Mouse (Mus musculus) hindbrain, embryonic 11.5 days (tissue): ENCODE measurements around the gene Secisbp2l. TPM values are rescaled to one million over a fixed set of nuclear protein-coding genes. Genes with fewer than 3 reads are reported as not detected.

Experiments used
- ATAC-seq: fragments of 200-750 bp; cut with Nextera tagmentation; 2 replicates; pipeline ENCODE4 v1.8.0; 2017; ENCODE audit warnings: mild to moderate bottlenecking, moderate TSS enrichment, moderate library complexity; ENCODE audit not compliant: low FRiP score
- DNase-seq: peaks from one replicate; pipeline ENCODE4 v3.0.0-alpha.2; 2015; ENCODE audit warnings: low spot score
- H3K27ac ChIP-seq: fragments of 300-500 bp; sonication (generic); 2 replicates; pipeline ENCODE4 v1.5.1; 2014; ENCODE audit warnings: mild to moderate bottlenecking, low read depth, low read length
- H3K27me3 ChIP-seq: fragments of 300-500 bp; sonication (generic); 2 replicates; pipeline ENCODE4 v1.6.1; 2014; ENCODE audit warnings: mild to moderate bottlenecking, low read length, moderate library complexity, mixed read lengths; ENCODE audit not compliant: control insufficient read depth, insufficient read depth
- H3K36me3 ChIP-seq: fragments of 300-500 bp; sonication (generic); 2 replicates; pipeline ENCODE4 v1.6.1; 2014; ENCODE audit warnings: mild to moderate bottlenecking, low read length, moderate library complexity, mixed read lengths; ENCODE audit not compliant: control insufficient read depth, insufficient read depth
- H3K4me1 ChIP-seq: fragments of 300-500 bp; sonication (generic); replicated peaks from 2 replicates; pipeline ENCODE4 v1.6.1; 2014; ENCODE audit warnings: low read length, mixed read lengths; ENCODE audit not compliant: control insufficient read depth, insufficient read depth
- H3K4me2 ChIP-seq: fragments of 300-500 bp; sonication (generic); replicated peaks from 2 replicates; pipeline ENCODE4 v1.6.1; 2014; ENCODE audit warnings: mild to moderate bottlenecking, low read depth, low read length
- H3K4me3 ChIP-seq: fragments of 300-500 bp; sonication (generic); 2 replicates; pipeline ENCODE4 v1.5.1; 2014; ENCODE audit warnings: low read depth, low read length
- H3K9ac ChIP-seq: fragments of 300-500 bp; sonication (generic); 2 replicates; pipeline ENCODE4 v1.6.1; 2014; ENCODE audit warnings: low read depth, low read length
- H3K9me3 ChIP-seq: fragments of 300-500 bp; sonication (generic); 2 replicates; pipeline ENCODE4 v1.6.1; 2016; ENCODE audit warnings: low read length; ENCODE audit not compliant: control insufficient read depth
- WGBS: fragments of 180-500 bp; shearing (Covaris S2); extraction: QIAGEN DNeasy Blood & Tissue Kit; methylation state at CpG from one replicate; pipeline ENCODE4 v1.1.7; 2014; 5-methylcytosine and 5-hydroxymethylcytosine counted together
- polyA plus RNA-seq: library from polyadenylated mRNA; unstranded; fragments of >200 nt; fragmentation: Nextera tagmentation; extraction: Ambion mirVana; gene quantifications from 2 replicates; pipeline ENCODE4 v1.2.1, GENCODE M21; 2014

Gene Secisbp2l
- polyA plus RNA-seq, 1 experiment from 2014 or later: 32.4 TPM

- no peak overlapping the region for H3K4me3 ChIP-seq
- no peaks in the 10 kb centered on the region for H3K27me3 ChIP-seq
- H3K36me3 ChIP-seq: no peaks in the 10 kb centered on the region
- H3K4me1 ChIP-seq: no peaks in the 10 kb centered on the region
- no peak for ATAC-seq
- 89% methylated on average over 4 of the region's 4 CpGs for WGBS
- no peaks in the 10 kb centered on the region for H3K9me3 ChIP-seq
- DNase-seq: no peak
- no peak overlapping the region for H3K9ac ChIP-seq
- no peak overlapping the region for H3K27ac ChIP-seq
- no peak overlapping the region for H3K4me2 ChIP-seq
Measured at GRCm38 (mm10) chr2:125790242-125790641, 7.6 kb upstream of the Secisbp2l start.

GRCm38 (mm10) chr2:125789265-125789664 is 6.6 kb upstream of the Secisbp2l start:
- ATAC-seq (no peak), DNase-seq (no peak)
- Histone ChIP-seq H3K4me2 (no peak overlapping the region), H3K27ac (no peak overlapping the region), H3K36me3 (no peaks in the 10 kb centered on the region), H3K27me3 (no peaks in the 10 kb centered on the region), H3K9me3 (no peaks in the 10 kb centered on the region), H3K4me3 (no peak overlapping the region), H3K4me1 (no peaks in the 10 kb centered on the region), H3K9ac (no peak overlapping the region)
- WGBS: 75% methylated on average over 5 of the region's 5 CpGs

- WGBS: 86% methylated on average over 3 of the region's 3 CpGs
- no peaks in the 10 kb centered on the region for H3K4me1 ChIP-seq
- H3K4me2 ChIP-seq: no peak overlapping the region
- no peak overlapping the region for H3K4me3 ChIP-seq
- H3K9me3 ChIP-seq: no peaks in the 10 kb centered on the region
- no peak overlapping the region for H3K27ac ChIP-seq
- ATAC-seq (no peak), DNase-seq (no peak)
- H3K9ac ChIP-seq: no peak overlapping the region
- H3K36me3 ChIP-seq: no peaks in the 10 kb centered on the region
- H3K27me3 ChIP-seq: no peaks in the 10 kb centered on the region
Measured at GRCm38 (mm10) chr2:125788785-125789184, 6.1 kb upstream of the Secisbp2l start.

- Histone ChIP-seq H3K27me3 (no peaks in the 10 kb centered on the region), H3K4me2 (no peak overlapping the region), H3K36me3 (no peaks in the 10 kb centered on the region), H3K27ac (no peak overlapping the region), H3K4me1 (no peaks in the 10 kb centered on the region), H3K9me3 (no peaks in the 10 kb centered on the region), H3K9ac (no peak overlapping the region), H3K4me3 (no peak overlapping the region)
- DNase-seq (no peak), ATAC-seq (no peak)
Measured at GRCm38 (mm10) chr2:125788351-125788750, 5.7 kb upstream of the Secisbp2l start.

- ATAC-seq: no peak
- no peak overlapping the region for H3K27ac ChIP-seq
- 75% methylated on average over 4 of the region's 4 CpGs for WGBS
- H3K9ac ChIP-seq: no peak overlapping the region
- DNase-seq: no peak
- no peaks in the 10 kb centered on the region for H3K4me1 ChIP-seq
- H3K4me3 ChIP-seq: no peak overlapping the region
- H3K27me3 ChIP-seq: no peaks in the 10 kb centered on the region
- H3K9me3 ChIP-seq: no peaks in the 10 kb centered on the region
- H3K36me3 ChIP-seq: no peaks in the 10 kb centered on the region
- no peak overlapping the region for H3K4me2 ChIP-seq
Measured at GRCm38 (mm10) chr2:125785021-125785420, 2.4 kb upstream of the Secisbp2l start.

- H3K27me3 ChIP-seq: no peaks in the 10 kb centered on the region
- no peaks in the 10 kb centered on the region for H3K9me3 ChIP-seq
- H3K4me3 ChIP-seq: no peak overlapping the region
- DNase-seq: no peak
- H3K36me3 ChIP-seq: no peaks in the 10 kb centered on the region
- H3K27ac ChIP-seq: no peak overlapping the region
- no peak for ATAC-seq
- H3K4me1 ChIP-seq: no peaks in the 10 kb centered on the region
- WGBS: 75% methylated on average over 4 of the region's 4 CpGs
- H3K9ac ChIP-seq: no peak overlapping the region
- no peak overlapping the region for H3K4me2 ChIP-seq
Measured at GRCm38 (mm10) chr2:125784392-125784791, 1.7 kb upstream of the Secisbp2l start.

GRCm38 (mm10) chr2:125783868-125784267 is 1.2 kb upstream of the Secisbp2l start:
- no peaks in the 10 kb centered on the region for H3K27me3 ChIP-seq
- no peak overlapping the region for H3K4me3 ChIP-seq
- DNase-seq (peak; percentile 7), ATAC-seq (no peak)
- H3K27ac ChIP-seq: no peak overlapping the region
- no peak overlapping the region for H3K4me2 ChIP-seq
- no peaks in the 10 kb centered on the region for H3K9me3 ChIP-seq
- no peaks in the 10 kb centered on the region for H3K36me3 ChIP-seq
- no peaks in the 10 kb centered on the region for H3K4me1 ChIP-seq
- H3K9ac ChIP-seq: no peak overlapping the region
- 63% methylated on average over 4 of the region's 4 CpGs for WGBS

GRCm38 (mm10) chr2:125781978-125782718 is 522 bp downstream of the Secisbp2l start:
- peak overlapping the region; percentile 52 for H3K4me2 ChIP-seq
- ATAC-seq: peak; percentile 17; the same call in 1 of the 2 replicates
- no peak for DNase-seq
- no peaks in the 10 kb centered on the region for H3K36me3 ChIP-seq
- H3K9ac ChIP-seq: peak overlapping the region; percentile 89
- peak overlapping the region; percentile 74 for H3K4me3 ChIP-seq
- WGBS: 4% methylated on average over 44 of the region's 44 CpGs
- no peaks in the 10 kb centered on the region for H3K9me3 ChIP-seq
- peak overlapping the region; percentile 39 for H3K27ac ChIP-seq
- H3K27me3 ChIP-seq: no peaks in the 10 kb centered on the region
- H3K4me1 ChIP-seq: no peaks in the 10 kb centered on the region

- Histone ChIP-seq H3K27ac (no peak overlapping the region), H3K27me3 (no peaks in the 10 kb centered on the region), H3K4me3 (no peak overlapping the region), H3K36me3 (no peaks in the 10 kb centered on the region), H3K9me3 (no peaks in the 10 kb centered on the region), H3K4me2 (no peak overlapping the region; the same call in 1 of the 2 replicates), H3K9ac (no peak overlapping the region), H3K4me1 (no peaks in the 10 kb centered on the region)
- WGBS: 85% methylated on average over 2 of the region's 2 CpGs
- no peak for DNase-seq
- no peak for ATAC-seq
Measured at GRCm38 (mm10) chr2:125781006-125781405, 1.7 kb downstream of the Secisbp2l start.
